Mouse (Mus musculus): Measurements from ENCODE around the gene Sgms2. TPM values are rescaled to one million over a fixed set of nuclear protein-coding genes. Genes with fewer than 3 reads are reported as not detected.

Sgms2 gene
- total and polyA plus RNA-seq, 3 experiments = 0.92 to 2.5 (median 1.4) TPM

- DNase-seq = no peak
- Histone ChIP-seq H3K27ac (no peak overlapping the region), H3K9ac (ENCODE audit: low read depth, low read length) (no peak overlapping the region), H3K4me1 (ENCODE audit: control insufficient read depth, insufficient read depth, low read length) (no peaks in the 10 kb centered on the region), H3K27me3 (ENCODE audit: control insufficient read depth, insufficient read depth, low read length) (no peaks in the 10 kb centered on the region), H3K4me3 (no peak overlapping the region), H3K79me2 (replicated peaks; ENCODE audit: control insufficient read depth, insufficient read depth, low read length) (no peaks in the 10 kb centered on the region), H3K36me3 (ENCODE audit: control insufficient read depth, insufficient read depth, low read length) (no peaks in the 10 kb centered on the region)
- WGBS = 75% methylated on average over 10 of the region's 10 CpGs
- no peak for TF ChIP-seq EP300 (IDR thresholded peaks at IDR 0.05; ENCODE audit: insufficient read depth, low read depth, low read length)
- TF ChIP-seq CTCF (IDR thresholded peaks at IDR 0.05) = no peak
- TF ChIP-seq POLR2A (IDR thresholded peaks at IDR 0.05; ENCODE audit: insufficient read depth, low read depth, low read length) = no peak
- intact Hi-C loops (cut with DNase I) = no loop called here
Observed at GRCm38 (mm10) chr3:131501677-131502370, 10.6 kb upstream of the Sgms2 start.

GRCm38 (mm10) chr3:131499651-131500050 is 8.4 kb upstream of the Sgms2 start:
- no peak overlapping the region for H3K9ac ChIP-seq (ENCODE audit: low read depth, low read length)
- no peak overlapping the region for H3K4me3 ChIP-seq
- H3K4me1 ChIP-seq (ENCODE audit: control insufficient read depth, insufficient read depth, low read length) = no peaks in the 10 kb centered on the region
- no peak for DNase-seq
- no peaks in the 10 kb centered on the region for H3K36me3 ChIP-seq (ENCODE audit: control insufficient read depth, insufficient read depth, low read length)
- WGBS = 79% methylated on average over 6 of the region's 6 CpGs
- intact Hi-C loops (cut with DNase I) = no loop called here
- no peak overlapping the region for H3K27ac ChIP-seq
- H3K79me2 ChIP-seq (replicated peaks; ENCODE audit: control insufficient read depth, insufficient read depth, low read length) = no peaks in the 10 kb centered on the region
- H3K27me3 ChIP-seq (ENCODE audit: control insufficient read depth, insufficient read depth, low read length) = no peaks in the 10 kb centered on the region
- TF ChIP-seq CTCF (IDR thresholded peaks at IDR 0.05) = no peak
- no peak for TF ChIP-seq EP300 (IDR thresholded peaks at IDR 0.05; ENCODE audit: insufficient read depth, low read depth, low read length)

DNA sequence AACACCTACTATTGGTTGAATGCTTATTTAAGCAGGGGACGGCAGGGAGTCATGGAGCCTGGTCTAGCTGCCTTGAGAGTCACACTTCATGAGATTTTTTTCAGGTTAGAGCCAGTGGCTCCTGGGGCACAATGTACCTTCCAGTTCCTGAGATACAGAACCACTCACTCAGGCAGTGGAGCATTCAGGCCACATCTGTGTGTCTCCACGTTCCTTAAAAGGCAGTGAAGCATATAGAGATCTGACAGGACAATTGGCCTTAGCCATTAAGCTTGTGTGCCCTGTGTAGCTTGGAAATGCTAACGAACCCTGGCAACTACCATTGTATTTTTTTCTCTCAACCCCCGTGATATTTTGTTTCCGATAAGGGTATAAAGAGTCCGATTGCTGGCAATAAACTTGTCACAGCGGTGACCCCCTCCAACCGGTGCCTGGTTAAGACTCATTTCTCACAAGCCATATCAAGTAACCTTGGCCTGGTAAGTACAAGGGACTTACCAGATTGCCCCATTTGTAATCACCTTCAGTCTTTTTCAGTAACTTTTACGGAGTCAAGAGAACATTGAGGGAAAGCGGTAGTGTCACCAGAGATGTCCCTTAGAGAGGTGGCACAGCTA is 5.4 kb upstream of the Sgms2 start:
- no peak for DNase-seq
- no peaks in the 10 kb centered on the region for H3K27me3 ChIP-seq (ENCODE audit: control insufficient read depth, insufficient read depth, low read length)
- H3K79me2 ChIP-seq (replicated peaks; ENCODE audit: control insufficient read depth, insufficient read depth, low read length) = no peaks in the 10 kb centered on the region
- H3K4me3 ChIP-seq = no peak overlapping the region
- H3K9ac ChIP-seq (ENCODE audit: low read depth, low read length) = no peak overlapping the region
- no peaks in the 10 kb centered on the region for H3K4me1 ChIP-seq (ENCODE audit: control insufficient read depth, insufficient read depth, low read length)
- TF ChIP-seq CTCF (IDR thresholded peaks at IDR 0.05) (no peak), POLR2A (IDR thresholded peaks at IDR 0.05; ENCODE audit: insufficient read depth, low read depth, low read length) (no peak), EP300 (IDR thresholded peaks at IDR 0.05; ENCODE audit: insufficient read depth, low read depth, low read length) (no peak)
- intact Hi-C loops (cut with DNase I) = no loop called here
- H3K27ac ChIP-seq = no peak overlapping the region
- 83% methylated on average over 10 of the region's 10 CpGs for WGBS
- no peaks in the 10 kb centered on the region for H3K36me3 ChIP-seq (ENCODE audit: control insufficient read depth, insufficient read depth, low read length)

DNA sequence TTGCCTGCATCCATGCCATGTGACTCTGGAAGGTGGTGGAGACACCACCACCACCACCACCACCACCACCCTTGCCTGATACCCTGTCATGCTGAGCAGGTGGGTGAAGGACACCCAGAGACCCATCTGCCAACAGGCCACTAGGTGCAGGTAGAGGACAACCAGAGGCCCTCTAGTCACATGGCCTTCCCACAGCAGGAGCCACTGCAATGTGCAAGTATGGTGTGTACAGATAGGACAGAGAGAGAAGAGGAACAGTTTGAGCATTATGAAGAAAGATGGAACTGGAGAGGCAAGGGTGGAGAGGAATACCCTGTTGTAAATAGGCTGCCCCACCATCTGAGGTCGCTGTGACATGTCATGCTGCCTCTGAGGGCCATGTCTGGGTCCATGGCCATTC is 3.9 kb upstream of the Sgms2 start:
- no peak for TF ChIP-seq POLR2A (IDR thresholded peaks at IDR 0.05; ENCODE audit: insufficient read depth, low read depth, low read length)
- no peak for TF ChIP-seq EP300 (IDR thresholded peaks at IDR 0.05; ENCODE audit: insufficient read depth, low read depth, low read length)
- TF ChIP-seq CTCF (IDR thresholded peaks at IDR 0.05) = no peak
- Histone ChIP-seq H3K79me2 (replicated peaks; ENCODE audit: control insufficient read depth, insufficient read depth, low read length) (no peaks in the 10 kb centered on the region), H3K36me3 (ENCODE audit: control insufficient read depth, insufficient read depth, low read length) (no peaks in the 10 kb centered on the region), H3K27me3 (ENCODE audit: control insufficient read depth, insufficient read depth, low read length) (no peaks in the 10 kb centered on the region), H3K4me1 (ENCODE audit: control insufficient read depth, insufficient read depth, low read length) (peaks cover 2% of the 10 kb centered on the region; the same call in 1 of the 2 replicates), H3K4me3 (no peak overlapping the region), H3K27ac (no peak overlapping the region), H3K9ac (ENCODE audit: low read depth, low read length) (no peak overlapping the region)
- DNase-seq = no peak
- 70% methylated on average over 1 of the region's 1 CpGs for WGBS
- intact Hi-C loops (cut with DNase I) = no loop called here

DNA sequence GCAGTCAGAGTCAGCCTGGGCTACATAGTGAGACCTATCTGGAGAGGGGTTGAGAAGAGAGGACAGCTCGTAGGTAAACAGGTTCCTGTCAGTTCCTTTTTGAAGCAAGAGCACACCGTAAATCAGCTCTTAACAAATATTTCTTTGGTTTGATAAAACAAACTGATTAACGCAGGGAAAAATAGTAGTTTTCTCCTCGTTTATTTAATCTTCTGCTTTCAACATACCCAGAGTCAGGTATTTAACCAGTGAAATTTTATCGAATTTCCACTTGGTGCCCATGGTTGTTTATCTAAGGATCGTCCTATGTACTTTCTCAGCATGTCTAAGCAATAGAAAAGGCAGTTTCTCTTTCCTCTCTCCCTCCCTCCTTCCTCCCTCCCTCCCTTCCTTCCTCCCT is 2.0 kb upstream of the Sgms2 start:
- Histone ChIP-seq H3K27ac (no peak overlapping the region), H3K4me3 (no peak overlapping the region), H3K9ac (ENCODE audit: low read depth, low read length) (no peak overlapping the region), H3K79me2 (replicated peaks; ENCODE audit: control insufficient read depth, insufficient read depth, low read length) (no peaks in the 10 kb centered on the region), H3K4me1 (ENCODE audit: control insufficient read depth, insufficient read depth, low read length) (peaks cover 4% of the 10 kb centered on the region), H3K27me3 (ENCODE audit: control insufficient read depth, insufficient read depth, low read length) (peaks cover 4% of the 10 kb centered on the region; the same call in 1 of the 2 replicates), H3K36me3 (ENCODE audit: control insufficient read depth, insufficient read depth, low read length) (no peaks in the 10 kb centered on the region)
- no peak for DNase-seq
- WGBS = 53% methylated on average over 6 of the region's 6 CpGs
- no peak for TF ChIP-seq CTCF (IDR thresholded peaks at IDR 0.05)
- TF ChIP-seq EP300 (IDR thresholded peaks at IDR 0.05; ENCODE audit: insufficient read depth, low read depth, low read length) = no peak
- no peak for TF ChIP-seq POLR2A (IDR thresholded peaks at IDR 0.05; ENCODE audit: insufficient read depth, low read depth, low read length)
- intact Hi-C loops (cut with DNase I) = no loop called here

GRCm38 (mm10) chr3:131491980-131492379 is 769 bp upstream of the Sgms2 start:
- Histone ChIP-seq H3K4me3 (no peak overlapping the region), H3K36me3 (ENCODE audit: control insufficient read depth, insufficient read depth, low read length) (no peaks in the 10 kb centered on the region), H3K9ac (ENCODE audit: low read depth, low read length) (no peak overlapping the region), H3K27me3 (ENCODE audit: control insufficient read depth, insufficient read depth, low read length) (peaks cover 4% of the 10 kb centered on the region; the same call in 1 of the 2 replicates), H3K4me1 (ENCODE audit: control insufficient read depth, insufficient read depth, low read length) (peaks cover 4% of the 10 kb centered on the region), H3K79me2 (replicated peaks; ENCODE audit: control insufficient read depth, insufficient read depth, low read length) (no peaks in the 10 kb centered on the region), H3K27ac (no peak overlapping the region)
- intact Hi-C loops (cut with DNase I) = no loop called here
- DNase-seq = no peak
- TF ChIP-seq EP300 (IDR thresholded peaks at IDR 0.05; ENCODE audit: insufficient read depth, low read depth, low read length) (no peak), POLR2A (IDR thresholded peaks at IDR 0.05; ENCODE audit: insufficient read depth, low read depth, low read length) (no peak)
- 94% methylated on average over 7 of the region's 7 CpGs for WGBS

Data from heart, adult 2 months (tissue).